Mouse (Mus musculus) activated CD4-positive, CD25-positive, alpha-beta regulatory T cell, adult 4 months (primary cell): ENCODE measurements around the gene Ccdc61. TPM values are rescaled to one million over a fixed set of nuclear protein-coding genes. Genes with fewer than 3 reads are reported as not detected.
A peak's percentile ranks its signal among the peaks of the same experiment; 100 is the strongest.

Experiments used
- ATAC-seq: one replicate; pipeline ENCODE4 v1.8.0; 2017
- polyA plus RNA-seq, 2 experiments: library from polyadenylated mRNA; unstranded; fragments of 100-300 nt; shearing (Covaris generic); gene quantifications; one replicate each; pipeline ENCODE4 v1.2.1; 2017

The Ccdc61 gene
- 1 to 10 TPM; 5.3 to 9.2 TPM for polyA plus RNA-seq

DNA sequence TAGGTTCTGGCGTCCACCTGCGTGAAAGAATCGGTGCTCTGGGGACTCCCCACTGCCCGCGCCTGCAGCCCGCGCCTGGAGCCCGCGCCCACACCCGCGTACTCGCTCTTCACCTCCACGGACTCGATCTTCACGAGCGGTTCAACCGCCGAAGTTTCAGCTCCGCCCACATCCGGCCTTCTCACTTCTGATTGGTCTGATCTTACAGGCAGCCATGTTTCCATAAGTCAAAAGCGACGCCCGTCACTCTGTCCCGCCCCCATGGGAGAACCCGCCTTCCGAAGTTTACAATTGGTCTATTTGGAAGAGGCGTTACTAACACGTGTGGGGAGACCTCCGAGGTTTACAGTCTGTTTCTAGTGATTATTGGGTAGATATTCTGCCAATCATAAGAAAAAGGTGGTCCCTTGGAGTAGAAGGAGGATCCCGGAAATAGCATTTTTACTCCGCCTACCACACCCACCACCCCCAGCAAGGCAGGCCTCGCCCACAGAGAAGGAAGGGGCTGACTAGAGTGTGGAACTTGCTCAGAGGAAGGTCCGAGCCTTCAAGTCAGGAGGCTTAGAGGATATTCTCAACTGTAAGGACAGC is at the start of gene Ccdc61:
TSS of gene Ccdc61 (minus strand) at position 175 of the 591 bp plus-strand sequence.
- peak; percentile 97 for ATAC-seq

DNA sequence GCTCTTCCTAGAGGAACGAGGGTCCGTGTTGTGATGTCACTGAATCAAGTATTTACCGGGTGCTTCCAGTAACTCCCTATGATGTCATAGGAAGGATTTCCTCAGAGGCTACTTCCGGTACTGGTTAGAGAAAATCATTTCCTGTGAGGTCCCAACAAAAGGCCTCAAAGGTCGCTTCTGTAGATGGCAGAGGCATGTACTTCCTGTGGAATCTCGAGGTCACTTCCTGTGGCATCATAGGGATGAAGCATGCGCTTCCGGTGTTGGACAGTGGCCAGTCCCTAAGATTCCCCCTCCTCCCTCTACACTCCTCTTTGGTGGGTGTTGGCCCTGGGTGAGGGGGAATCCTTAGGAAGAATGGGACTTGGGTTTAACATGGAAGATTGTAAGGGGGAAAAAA is 49.2 kb upstream of the Ccdc61 start:
- ATAC-seq, result no peak

DNA sequence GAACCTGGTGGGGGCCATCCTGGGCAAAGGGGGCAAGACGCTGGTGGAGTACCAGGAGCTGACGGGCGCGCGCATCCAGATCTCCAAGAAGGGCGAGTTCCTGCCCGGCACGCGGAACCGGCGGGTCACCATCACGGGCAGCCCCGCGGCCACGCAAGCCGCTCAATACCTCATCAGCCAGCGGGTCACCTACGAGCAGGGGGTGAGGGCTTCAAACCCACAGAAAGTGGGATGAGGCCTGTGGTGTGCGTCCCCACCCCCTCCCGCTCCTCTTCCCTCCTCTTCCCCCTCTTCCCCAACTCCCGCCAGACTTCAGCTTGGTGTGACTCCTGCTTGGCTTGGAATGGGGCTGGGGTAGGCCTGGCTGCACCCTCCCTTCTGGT is 48.2 kb upstream of the Ccdc61 start:
- ATAC-seq, result no peak

DNA sequence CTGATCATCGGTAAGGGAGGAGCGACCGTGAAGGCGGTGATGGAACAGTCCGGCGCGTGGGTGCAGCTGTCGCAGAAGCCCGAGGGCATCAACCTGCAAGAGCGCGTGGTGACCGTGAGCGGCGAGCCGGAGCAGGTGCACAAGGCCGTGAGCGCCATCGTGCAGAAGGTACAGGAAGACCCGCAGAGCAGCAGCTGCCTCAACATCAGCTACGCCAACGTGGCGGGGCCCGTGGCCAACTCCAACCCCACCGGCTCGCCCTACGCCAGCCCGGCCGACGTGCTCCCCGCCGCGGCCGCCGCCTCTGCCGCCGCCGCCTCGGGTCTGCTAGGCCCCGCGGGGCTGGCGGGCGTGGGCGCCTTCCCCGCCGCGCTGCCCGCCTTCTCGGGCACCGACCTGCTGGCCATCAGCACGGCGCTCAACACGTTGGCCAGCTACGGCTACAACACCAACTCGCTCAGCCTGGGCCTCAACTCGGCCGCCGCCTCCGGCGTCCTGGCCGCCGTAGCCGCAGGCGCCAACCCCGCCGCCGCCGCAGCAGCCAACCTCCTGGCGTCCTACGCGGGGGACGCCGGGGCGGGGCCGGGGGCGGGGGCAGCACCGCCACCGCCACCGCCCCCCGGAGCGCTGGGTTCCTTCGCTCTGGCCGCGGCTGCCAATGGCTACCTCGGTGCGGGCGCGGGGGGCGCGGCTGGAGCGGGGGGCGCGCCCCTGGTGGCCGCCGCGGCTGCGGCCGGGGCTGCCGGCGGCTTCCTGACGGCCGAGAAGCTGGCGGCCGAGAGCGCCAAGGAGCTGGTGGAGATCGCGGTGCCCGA is 47.6 kb upstream of the Ccdc61 start:
- ATAC-seq, result peak; percentile 32

DNA sequence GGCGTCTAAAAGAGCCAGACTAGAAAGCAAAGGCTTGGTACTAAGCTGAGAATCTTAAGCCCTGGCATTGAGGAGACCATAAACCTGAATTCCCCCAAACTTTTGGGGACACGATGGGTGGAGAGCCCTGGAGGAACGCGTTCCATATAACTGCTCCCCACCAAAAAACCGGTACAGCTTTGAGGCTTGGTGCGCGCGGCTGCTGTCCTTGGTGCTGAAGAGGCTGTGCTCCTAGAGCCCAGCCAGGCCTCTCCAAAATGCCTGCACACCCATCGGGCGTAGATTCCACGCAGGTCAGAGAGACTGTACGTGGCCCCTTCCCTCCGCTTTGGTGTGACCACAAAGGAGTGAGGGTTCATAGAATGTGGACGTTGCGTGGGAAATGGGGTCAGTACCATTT is 41.2 kb upstream of the Ccdc61 start:
- no peak for ATAC-seq

DNA sequence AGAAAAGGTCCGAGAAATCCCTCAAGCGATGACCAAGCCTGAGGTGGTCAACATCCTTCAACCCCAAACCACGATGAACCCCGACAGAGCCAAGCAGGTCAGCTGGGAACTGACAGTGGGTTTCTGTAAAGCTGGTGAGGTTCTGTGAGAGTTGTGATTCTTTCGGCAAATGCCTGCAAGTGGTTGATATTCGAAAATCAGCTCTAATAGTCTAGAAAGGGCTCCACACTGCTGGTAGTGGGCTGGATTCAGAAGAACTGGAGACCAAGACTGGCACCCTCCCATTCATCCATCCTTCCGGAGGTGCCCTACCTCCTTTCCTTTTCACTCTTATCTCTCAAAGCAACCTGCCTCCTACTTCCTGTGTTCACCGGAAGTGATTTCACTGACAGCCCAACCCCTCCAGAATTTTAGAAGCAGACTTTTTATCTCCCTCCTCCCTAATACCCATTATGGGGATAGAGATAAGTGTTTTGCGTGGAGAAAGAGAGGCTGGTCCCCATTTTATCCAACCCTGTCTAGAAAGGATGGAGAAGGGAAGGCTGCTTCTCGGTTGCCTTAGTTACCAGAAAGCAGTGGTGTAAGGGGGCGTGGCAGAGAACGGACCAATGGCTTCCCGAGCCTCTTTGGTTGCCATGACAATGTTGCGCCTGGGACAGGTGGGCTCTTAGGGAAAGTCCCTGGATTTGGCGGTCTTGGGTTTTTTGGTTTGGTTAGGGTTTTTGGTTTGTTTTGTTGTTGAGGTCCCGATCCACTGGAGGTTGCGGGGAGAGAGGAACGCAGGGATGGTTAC is 40.5 kb upstream of the Ccdc61 start:
- ATAC-seq, result no peak

DNA sequence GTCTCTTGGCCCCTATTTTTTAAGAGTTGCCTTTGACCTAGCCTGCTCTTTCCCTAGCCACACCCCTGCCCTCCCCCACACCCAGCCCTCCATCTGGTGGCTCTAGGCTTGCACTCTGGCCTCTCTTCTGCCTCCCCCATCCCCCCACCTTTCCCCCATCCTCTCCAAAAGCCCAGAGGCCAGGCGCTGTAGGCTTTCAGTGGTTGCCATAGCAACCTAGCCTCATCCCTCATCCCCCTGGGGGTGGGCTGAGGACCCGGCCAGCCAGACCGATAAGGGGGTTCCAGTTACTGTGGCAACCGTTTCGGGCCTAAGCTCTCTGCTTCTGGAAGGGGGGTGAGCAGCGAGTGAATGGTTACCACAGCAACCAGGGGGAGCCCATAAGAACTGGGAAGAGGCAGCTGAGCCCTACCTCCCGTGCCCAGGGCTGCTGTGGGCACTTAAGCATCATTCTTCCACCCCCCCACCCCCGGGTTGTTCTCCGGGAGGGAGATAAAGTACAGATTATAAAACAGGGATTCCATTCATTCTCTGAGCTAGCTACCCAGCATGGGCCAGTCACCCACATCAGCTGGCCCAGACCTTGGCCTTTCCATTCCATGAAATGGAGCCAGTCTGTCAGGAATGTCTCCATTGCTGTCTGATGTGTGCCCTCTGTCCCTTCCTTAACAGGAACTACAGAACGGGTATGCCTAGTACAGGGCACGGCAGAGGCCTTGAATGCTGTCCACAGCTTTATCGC is 39.7 kb upstream of the Ccdc61 start:
- ATAC-seq, result no peak

DNA sequence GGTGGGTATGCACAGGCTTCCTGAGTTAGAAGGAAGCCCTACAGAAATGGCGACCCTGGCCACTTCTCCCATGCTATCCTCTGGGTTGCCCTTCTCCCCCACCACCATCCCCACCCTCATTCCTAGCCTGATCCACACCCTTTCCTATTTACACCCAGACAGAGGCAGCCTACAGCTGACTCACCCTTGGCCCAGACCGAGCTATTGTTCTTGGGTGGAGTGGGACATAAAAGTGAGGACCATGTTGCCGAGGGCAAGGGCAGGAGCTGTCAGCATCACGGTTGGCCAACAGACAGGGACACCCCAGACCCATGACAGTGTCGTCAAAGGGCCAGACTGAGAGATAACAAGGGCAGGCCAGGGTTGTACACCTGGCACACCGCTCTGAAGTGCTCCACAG is 37.9 kb upstream of the Ccdc61 start:
- no peak for ATAC-seq

DNA sequence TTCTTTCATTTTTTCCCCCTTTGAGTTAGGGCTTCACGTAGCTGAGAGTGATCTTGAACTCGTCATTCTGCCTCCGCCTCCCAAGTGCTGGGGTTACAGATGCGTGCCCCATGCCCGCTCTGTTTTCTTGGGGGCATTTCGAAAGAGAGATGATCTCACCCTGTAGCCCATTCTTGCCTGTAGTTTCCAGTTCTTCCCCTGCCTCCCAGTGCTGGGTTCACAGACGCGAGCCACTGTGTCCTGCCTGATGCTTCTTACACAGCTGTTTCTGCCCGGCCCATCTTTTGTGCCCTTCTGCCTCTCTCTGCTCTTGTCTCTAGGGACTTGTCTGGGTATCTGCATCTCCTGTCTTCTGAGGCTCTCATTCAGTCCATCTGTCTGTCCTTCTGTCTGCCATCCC is 32.6 kb upstream of the Ccdc61 start:
- ATAC-seq, result no peak

DNA sequence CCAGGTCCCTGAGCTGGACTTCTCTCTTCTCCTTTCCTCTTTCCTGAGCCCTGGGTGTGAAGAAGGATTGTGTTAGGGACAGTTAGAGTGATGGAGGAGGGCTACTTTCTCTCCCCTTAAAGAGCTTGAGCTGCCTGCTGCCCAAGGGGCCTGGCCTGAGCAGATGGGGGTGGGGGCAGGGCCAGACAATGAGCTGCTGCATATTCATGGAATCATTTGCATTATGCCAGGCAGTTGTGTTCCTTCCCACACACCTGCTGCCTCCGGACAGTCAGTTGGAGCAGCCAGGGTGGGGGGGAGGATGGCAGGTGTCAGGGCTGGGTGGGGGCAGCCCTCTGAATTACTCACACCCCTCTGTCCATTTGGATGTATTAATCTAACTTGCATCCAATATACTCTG is 32.2 kb upstream of the Ccdc61 start:
- no peak for ATAC-seq

DNA sequence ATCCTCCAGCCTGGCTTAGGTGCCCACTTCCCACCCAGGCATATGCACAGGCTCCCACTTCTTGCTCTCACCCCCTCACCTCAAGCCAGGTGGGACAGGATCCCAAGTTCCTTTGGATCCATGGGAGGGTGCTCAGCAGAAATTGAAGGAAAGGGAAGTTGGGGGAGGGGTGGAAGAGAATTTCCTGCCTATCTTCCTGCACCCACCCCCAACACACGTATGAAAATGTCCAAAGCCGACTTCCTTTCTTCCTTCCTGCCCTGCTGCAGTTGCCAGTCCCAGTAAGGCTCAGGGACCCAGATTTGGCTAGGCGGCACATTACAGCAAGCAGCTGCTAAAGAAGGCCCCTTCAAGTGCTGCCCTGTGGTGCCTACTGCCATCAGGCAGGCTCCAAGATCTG is 17.5 kb upstream of the Ccdc61 start:
- no peak for ATAC-seq

DNA sequence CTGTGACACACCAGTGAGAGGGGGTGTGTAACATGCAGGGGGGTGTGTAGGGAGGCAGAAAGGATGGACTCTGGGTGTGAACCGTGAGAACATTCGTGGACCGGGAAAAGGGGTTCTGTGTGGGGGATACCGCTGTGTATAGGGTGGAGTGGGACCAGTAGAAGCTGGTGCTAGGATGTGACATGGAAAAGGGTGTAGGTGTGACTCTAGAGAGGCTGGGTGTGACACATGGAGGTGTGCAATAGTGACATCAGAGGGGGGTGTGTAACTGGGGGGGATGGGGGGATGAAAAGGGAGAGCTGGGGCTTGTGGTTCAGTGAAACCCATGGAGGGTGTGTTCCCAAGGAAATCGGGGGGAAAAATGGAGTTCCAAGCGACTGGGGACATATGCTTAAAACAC is 16.7 kb upstream of the Ccdc61 start:
- no peak for ATAC-seq

DNA sequence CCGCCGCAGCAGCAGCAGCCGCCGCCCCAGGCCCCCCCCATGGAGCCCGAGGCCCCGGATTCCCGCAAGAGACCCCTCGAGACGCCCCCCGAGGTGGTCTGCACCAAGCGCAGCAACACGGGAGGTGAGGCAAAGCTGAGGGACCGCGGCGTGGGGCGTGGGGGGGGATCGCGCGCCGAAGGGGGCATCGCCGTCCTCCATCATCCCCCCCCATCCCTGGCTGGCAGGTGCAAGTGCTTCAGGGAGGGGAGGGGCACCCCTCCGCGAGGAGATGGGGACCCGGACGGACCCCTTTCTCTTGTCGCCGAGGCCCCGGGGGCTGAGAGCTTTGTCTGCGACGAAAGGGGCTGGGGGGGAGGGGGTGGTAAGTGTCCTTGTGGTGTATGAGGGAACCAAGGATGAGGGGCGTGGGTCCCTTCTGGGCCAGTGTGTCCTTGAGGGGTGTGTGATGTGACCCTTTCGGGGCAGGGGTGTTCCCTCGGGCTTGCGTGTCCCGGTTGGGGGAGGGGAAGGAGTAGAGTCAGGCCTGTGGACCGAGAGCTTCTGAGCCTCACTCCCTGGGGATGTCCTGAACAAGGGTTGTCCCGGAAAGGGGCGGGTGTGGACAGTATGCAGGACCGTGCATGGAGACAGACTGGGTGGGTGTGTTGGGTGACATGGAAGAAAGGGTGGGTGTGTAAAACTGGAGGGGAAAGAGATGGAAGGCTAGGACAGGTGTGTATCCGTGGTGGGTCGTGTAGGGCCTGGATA is 16.0 kb upstream of the Ccdc61 start:
- no peak for ATAC-seq

DNA sequence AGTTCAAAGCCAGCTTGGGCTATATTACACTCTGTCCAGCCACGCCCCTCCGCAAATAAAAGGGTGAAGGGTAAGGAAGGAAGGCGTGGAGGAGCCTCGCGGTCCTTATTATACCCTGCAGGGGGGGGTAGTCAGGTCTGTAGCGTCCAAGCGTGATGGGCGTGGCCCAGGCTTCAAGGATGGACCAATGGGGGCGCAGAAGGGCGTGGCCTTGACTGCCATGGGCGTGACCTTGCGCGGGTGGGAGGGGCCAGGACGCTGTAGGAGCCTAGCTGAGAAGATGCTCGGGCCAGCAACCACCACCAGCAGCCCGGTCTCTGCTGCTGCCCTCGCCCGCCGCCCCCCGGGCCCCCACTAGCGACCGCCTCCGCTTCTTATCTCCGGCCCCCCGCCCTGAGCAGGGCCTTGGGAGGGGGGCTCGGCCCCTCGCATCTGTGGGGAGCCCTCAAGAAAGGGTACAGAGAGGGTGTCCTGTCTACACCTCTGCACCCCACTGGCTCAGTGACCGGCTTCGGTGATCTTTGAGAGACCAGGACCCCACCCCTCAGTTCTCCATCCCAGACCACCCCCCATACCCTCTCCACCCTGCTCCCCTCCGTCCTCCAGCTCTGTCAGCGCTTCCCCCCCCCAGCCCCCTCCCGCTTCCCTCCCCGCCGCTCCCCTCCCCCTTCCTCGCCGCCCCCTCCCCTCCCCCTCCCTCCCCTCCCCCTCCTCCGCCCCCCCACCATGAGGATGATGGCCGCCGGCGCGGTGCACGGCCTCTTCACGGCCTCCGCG is 15.1 kb upstream of the Ccdc61 start, which contains the start of gene Nova2:
TSS of gene Nova2 (plus strand) at position 727 of the 777 bp plus-strand sequence.
- peak; percentile 36 for ATAC-seq

DNA sequence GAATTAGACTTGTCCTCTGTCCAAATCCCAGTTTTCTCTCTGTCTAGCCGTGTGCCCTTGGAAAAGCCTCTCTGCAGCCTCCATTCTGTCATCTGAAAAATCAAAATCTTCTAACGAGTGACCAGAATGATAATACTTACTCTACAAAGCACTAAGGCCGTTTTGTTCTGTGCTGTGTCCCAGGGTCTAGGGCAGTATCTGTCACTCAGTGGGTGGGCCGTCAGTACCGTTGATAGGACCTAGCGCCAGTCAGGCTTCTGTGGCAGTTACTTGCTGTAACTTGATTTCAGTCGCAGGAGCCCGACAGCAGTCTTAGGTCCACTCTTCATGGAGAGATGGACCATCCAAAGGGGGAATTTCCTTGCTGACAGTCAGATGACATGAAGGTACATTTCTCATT is 14.1 kb upstream of the Ccdc61 start:
- no peak for ATAC-seq

DNA sequence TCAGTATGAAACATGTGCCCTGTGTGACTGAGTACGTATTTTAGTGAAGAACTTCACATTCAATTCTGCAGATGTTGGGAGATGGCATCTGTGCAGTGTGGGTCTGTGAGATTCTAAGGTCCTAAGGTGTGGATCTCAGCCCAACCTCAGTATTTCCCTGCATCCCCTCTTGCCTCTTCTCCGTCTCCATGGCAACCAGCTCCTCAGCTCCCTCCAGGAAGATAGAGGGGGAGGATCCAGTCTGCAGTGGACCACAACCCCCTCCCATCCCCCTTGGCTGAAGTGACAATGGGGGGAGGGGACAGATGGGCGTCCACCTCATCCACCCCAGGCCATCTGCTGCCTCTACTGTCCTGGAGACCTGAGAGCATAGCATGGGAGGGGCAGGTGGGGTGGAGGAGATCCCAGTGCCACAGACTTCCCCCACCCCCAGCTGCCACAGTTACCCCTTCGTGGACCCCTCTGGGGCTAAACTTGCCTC is 13.5 kb upstream of the Ccdc61 start:
- ATAC-seq, result no peak

DNA sequence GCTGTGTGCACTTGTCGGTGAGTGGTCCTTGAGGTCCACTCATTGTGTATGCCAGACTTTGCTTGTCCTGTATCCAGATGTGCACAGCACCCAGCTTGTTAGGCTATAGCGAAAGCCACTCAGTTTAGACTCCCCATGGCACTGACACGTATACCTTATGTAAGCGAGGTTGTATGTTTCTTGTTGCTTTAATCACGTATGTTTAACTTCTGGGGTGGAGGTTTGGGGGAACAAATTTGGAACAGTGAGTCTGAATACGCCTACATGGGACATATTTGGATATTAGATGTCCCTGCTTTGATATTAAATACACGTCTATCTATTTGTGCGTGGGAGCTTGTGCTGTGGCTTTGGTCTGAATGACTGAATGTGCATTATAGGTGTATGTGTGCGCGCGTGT is 13.1 kb upstream of the Ccdc61 start:
- ATAC-seq, result no peak

DNA sequence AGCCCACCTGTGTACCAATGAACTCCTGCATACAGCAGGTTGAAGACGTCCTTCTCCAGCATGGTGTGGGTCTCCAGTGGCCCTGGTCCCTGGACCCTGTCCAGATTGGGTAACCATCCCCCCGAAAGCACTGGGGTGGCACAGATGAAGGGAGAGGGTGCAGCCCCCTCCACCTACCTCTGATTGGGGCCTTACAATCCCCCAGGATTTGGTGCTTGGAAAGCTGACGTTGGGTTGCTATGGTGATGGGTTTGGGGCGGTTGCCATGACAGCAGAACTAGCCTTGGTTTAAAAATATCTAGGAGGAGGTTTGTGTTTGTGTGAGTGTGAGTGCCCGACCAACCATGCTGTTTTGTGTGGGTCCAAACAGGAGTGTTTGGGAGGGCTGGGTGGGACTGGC is 12.6 kb upstream of the Ccdc61 start:
- ATAC-seq, result no peak

DNA sequence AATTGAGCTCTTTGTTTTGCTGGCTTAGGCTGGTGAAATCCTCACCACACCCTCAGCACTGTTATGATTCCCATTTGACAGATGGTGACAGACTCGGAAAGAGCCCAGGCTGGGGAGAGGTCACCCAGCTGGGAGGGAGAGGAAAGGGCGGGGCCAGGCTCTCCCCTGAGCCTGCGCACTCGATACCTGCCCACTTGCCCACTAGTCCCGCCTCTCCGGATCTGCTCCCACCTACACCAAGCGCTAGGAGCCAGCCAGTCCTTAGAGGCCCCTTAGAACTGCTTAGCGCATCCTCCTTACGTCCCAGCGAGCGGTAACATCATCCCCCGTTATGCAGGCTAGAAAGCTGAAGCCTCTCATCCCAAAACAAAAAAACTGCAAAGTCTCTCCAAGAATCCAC is 10.9 kb upstream of the Ccdc61 start:
- ATAC-seq, result no peak

DNA sequence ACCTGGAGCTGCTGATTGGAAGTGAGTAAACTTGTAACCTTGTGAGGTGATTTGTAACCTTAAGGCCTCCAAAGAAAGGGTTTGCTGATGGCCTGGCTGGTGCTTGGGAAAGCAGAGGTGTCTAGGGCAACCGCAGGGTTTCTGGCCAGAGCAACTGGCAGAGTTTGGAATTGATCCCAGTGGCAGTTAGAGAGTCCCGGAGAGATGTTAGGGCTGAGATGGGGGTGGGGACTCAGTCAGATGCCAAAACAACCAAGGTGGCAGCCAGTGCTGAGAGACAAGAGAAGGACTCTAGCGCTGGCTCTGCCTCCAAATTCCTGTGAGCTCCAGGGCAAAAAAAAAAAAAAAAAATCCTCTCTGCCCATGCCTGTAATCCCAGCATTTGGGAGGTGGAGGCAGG is 7.7 kb upstream of the Ccdc61 start:
- no peak for ATAC-seq

DNA sequence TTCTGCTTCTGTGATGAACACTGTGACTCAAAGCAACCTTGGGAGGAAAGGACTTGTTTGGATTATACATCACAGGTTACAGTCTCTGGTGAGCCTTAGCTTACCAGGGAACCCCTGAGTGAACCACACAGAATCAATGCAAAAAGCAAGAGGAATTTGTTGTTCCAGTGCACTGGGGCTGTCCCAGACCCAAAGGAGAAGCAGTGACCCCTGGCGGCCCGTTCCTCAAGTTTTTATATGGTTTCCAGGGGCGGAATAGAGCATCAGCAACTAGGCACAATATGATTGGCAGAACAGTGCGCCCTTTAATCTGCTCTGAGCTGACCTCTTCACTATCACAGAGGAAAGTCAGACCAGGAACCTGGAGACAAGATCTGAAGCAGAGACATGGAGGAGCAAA is 6.0 kb upstream of the Ccdc61 start:
- no peak for ATAC-seq
